Mouse (Mus musculus) hindlimb bud, embryonic 11.5 days (tissue): ENCODE results near the gene Mrps25.

Experiments used
- DNase-seq: peaks from one replicate; pipeline ENCODE4 v3.0.0-alpha.2; 2012; ENCODE audit warnings: low read depth, low spot score; ENCODE audit errors: extremely low spot score

Gene Mrps25

DNA sequence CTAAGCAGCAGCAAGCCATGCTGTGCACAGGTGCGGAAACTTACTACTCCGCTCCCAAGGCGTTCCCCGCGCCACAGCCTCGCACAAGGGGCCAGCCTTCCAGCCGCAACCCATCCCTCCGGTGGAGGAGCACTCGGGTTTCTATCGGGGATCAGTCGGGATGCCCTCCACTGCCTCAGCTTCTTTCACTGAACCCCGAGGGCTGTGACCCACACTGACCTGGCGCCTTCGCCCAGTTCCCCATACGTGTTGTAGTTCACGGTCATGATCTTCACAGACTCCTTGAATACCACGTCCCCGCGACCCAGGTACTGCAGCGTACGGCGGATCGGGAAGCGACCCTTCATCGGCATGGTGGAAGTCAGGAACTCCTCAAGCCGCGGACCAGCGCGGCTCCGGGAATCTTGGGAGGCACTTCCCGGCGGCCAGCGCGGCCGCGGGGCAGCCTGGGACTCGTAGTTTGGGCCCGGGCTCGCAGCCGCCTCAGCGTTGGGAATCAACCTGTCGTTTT is at the start of gene Mrps25:
Mrps25 (minus strand) TSS at position 413 of the 511 bp plus-strand sequence.
- peak; percentile 28 for DNase-seq

- no peak for DNase-seq
These were observed 47.9 kb upstream of the Mrps25 start for GRCm38 (mm10) chr6:92231762-92232161.

- no peak for DNase-seq
These were observed 47.5 kb upstream of the Mrps25 start for GRCm38 (mm10) chr6:92231356-92231755.

DNA sequence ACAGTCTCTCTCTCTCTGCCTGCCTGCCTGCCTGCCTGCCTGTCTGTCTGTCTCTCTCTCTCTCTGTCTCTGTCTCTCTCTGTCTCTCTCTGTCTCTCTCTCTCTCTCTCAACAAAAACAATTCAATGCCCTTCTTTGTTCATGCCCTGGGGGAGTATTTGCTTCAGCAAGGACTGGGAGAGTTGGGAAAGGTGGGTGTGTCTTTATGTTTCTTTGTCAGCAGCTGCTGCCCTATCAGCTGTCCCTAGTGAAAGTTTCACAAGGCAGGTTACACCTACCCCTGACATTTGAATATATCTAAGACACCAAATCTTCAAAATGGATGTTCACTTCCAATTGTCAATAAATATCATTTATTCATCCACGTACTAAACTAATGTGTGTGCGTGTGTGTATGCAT is 45.8 kb upstream of the Mrps25 start:
- no peak for DNase-seq

DNA sequence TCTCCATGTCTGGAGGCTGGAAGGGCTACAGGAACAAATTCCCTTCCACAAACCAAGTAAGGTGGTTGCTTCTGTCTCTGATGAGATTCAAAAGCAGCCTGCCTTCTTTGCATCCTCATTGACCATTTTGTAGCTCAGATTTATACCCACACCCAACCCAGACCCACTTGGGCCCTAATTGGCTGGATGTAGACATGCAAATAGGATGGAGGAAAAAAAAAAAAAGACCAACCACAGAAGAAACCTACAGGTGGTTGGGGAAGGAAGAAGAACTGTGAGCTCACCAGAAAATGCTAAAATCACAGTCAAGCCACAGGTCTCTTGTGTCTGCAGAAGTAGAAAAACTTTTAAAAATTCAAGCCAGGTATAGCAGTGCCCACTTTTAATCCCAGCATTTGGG is 45.3 kb upstream of the Mrps25 start:
- DNase-seq = no peak

- no peak for DNase-seq
These were observed 41.1 kb upstream of the Mrps25 start for GRCm38 (mm10) chr6:92224981-92225380.

DNA sequence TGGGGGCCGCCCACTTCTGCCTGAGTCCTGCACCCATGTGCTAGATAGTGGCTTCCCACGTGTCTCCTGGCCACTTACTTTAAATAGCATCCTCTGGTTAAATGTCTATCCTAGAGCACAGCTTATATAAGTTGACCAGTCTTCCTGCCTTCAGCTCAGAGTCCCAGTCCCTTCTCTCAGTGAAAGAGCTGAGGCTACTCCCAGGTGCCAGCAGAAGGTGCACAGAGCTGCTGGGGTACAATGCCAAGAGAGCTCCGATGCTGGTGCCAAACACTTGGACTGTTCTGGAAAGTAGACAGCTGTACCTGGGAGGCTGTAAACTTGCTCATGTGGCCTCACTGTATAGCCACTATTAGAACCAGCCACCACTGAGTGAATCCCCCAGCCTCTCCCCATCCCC is 38.2 kb upstream of the Mrps25 start:
- no peak for DNase-seq

DNA sequence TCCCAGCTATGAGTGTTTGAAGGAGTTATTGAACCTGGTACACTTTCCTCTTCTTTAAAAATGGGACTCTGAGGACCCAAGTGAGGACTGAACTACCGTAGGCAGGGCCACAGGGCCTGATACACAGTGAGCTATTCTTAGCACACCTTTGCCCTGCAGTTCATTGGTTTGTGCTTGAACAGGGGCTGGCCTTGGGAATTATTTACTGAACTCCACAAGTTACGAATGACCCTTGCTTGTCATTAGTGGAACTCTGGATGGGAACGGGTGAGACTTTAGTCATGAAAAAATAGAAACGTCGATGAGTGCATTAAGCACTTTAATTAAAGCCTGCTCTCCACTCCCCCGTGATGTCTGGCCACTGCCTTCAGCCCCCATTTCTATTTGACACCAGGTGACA is 37.8 kb upstream of the Mrps25 start:
- no peak for DNase-seq

DNA sequence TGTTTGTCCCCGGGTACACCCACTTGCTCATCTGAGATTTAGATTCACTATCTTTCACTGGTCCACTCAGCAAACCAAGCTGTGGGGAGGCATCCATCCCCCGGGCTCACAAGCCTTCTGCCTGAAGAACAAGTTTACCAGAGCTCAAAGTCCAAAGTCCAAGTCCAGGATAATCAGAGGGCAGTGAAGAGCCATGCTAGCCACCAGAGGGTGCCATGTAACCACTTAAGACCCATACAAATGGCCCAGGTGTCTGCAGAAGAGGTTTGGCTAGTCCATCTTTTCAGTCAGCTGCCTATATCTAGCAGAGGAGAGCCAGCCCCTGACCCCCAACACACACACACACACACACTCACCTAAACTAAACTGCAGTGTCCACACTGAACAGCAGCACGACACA is 35.6 kb upstream of the Mrps25 start:
- no peak for DNase-seq

GRCm38 (mm10) chr6:92214773-92215449 is 31.1 kb upstream of the Mrps25 start, which contains the start of gene Rbsn:
TSS of gene Rbsn (minus strand) at chr6:92214925.
- peak; percentile 73 for DNase-seq

DNA sequence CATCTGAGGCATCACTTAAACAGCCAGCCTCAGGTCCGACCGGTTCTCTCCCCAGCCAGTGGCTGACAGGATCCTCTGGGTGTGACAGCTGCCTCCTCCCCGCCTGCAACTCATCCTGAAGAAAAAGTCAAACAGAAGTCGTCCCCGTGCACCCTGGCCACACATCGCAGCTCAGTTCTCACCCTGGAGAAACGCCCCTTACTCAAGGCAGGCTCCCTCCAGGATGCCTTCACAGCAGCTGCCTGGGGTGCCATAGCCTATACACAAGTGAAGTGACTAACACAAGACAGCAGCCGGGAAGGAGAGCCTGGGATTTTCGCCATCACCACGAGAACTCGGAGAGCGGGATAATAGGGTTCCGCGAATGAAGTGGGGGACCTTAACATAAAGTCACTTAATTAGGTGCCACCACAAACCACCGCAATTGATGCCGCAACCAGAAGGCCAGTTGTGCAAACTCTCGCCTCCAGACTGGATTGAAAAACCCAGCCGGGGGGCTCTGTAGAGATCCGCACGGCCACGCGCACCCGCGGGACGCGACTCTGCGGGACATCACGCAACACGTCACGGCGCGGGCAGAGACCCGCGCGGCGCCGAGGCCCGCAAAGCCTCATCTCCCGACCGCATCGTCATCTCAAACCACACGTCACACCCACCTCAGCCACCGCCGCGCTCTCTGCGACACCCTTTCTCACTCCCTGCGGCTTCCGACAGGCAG is 30.4 kb upstream of the Mrps25 start:
- DNase-seq = peak; percentile 1

- no peak for DNase-seq
These were observed 15.6 kb upstream of the Mrps25 start for GRCm38 (mm10) chr6:92199414-92199813.

- DNase-seq = no peak
These were observed 345 bp upstream of the Mrps25 start for GRCm38 (mm10) chr6:92184178-92184577.

- DNase-seq = no peak
These were observed 7.4 kb downstream of the Mrps25 start for GRCm38 (mm10) chr6:92176450-92176849.

DNA sequence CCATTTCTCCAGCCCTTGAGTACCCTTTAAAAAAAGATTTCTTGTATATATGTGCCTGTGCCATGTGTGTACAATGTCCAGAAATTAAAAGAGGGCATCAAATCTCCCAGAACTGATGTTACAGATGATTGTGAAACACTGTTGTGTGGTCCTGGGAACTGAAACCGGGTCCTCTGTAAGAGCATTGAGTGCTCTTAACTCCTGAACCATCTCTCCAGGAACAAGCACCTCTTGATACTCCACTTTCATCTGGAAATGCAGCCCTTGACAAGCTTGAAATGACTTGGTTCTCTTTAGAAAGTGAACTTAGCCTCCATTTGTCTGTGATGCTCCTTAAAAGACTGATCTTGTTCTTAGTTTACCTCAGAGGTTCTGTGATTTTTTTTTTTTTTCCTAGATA is 21.1 kb downstream of the Mrps25 start:
- DNase-seq = no peak

- no peak for DNase-seq
These were observed 25.0 kb downstream of the Mrps25 start for GRCm38 (mm10) chr6:92158801-92159200.

GRCm38 (mm10) chr6:92153774-92154173 is 30.1 kb downstream of the Mrps25 start:
- DNase-seq = no peak

DNA sequence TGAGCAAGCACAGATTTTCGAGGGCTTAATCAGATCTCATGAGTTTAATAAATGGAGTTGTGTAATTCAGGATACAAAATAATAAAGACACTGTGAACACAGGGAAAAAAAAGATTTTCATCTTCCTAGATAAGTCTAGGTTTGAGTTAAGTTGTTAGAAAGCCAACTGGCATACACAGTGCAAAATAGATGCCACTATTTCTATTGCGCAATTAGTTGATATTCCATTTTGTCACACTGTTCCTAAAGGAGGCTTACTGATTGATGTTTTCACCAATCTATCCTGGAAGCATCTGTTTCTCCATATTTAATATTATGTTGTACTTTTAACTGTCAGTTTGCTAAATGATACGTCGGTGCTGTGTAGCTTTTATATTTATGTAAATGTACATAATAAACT is 38.0 kb downstream of the Mrps25 start:
- DNase-seq = no peak

GRCm38 (mm10) chr6:92136356-92136755 is 47.5 kb downstream of the Mrps25 start:
- no peak for DNase-seq

DNA sequence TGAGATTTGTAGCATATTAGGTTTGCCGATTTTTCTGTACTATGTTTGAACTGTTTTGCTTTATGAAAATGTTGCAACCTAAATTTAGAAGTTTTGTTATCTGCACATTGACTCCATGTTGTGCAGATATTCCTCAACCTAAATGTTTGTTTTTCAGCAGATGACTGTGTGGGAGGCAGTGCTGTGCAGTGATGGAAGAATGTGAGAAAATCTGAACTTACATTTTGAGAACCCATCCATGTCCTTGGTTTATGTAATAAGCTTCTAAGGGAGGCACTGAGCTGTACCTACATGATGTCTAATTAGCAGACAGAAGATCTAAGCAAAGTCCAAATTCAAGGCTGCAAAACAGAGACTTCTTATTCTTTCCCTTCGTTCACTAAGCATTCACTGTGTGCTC is 50.2 kb downstream of the Mrps25 start:
- no peak for DNase-seq

GRCm38 (mm10) chr6:92132021-92132911 is 51.6 kb downstream of the Mrps25 start:
- no peak for DNase-seq
